Mouse (Mus musculus) erythroblast, embryonic 14.5 days (primary cell): ENCODE data around the gene Efhd1.

Experiments used
- GATA1 ChIP-seq: IDR thresholded peaks from 2 replicates; pipeline ENCODE4 v1.6.1; 2012; ENCODE audit warnings: low read length, inconsistent platforms, mixed read lengths
- TAL1 ChIP-seq: IDR thresholded peaks from 3 replicates; pipeline ENCODE4 v1.6.1; 2012; ENCODE audit warnings: low read length, inconsistent platforms, mixed read lengths

GRCm38 (mm10) chr1:87255173-87255572 is 9.0 kb upstream of the Efhd1 start:
- TF ChIP-seq GATA1 (no peak), TAL1 (no peak)
